Mouse (Mus musculus): ENCODE measurements at regions not wholly inside any gene's neighbourhood (a gene's known extent, or its start where the extent isn't known, plus 50 kb on each side); places are given as distances from the start of the nearest gene placed in this dataset.

DNA sequence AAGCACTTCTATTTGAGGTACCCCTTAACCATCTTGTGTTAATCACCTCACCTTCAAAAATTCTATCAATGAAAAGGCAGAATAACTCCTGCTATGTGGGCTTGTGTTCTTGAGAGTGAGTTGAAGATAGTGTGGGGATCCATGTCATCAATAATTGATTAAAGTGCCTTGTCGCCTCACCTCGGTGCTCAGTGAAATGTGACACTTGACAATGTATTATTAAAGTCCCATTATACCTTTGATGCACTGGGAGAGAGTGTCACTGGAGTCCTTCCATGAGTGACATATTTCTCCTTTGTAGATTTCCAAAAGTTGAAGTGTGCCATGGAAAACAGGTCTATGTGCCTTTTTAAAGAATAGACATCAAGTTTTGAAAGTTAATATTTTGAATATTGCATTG is 522.2 kb upstream of the Zwint start:
- 64% methylated on average over 2 of the region's 2 CpGs for WGBS
- DNase-seq (ENCODE audit: low spot score) = no peak
- ATAC-seq (ENCODE audit: low FRiP score) = no peak

More for the DNA sequence above, 522.2 kb upstream of the Zwint start:
- Histone ChIP-seq H3K27me3 (ENCODE audit: insufficient read depth, low read length) (no peaks in the 10 kb centered on the region), H3K36me3 (ENCODE audit: insufficient read depth, low read length) (no peaks in the 10 kb centered on the region), H3K27ac (ENCODE audit: low read depth, low read length) (no peak overlapping the region), H3K4me1 (ENCODE audit: insufficient read depth, low read length) (no peaks in the 10 kb centered on the region), H3K9me3 (ENCODE audit: low read length) (no peaks in the 10 kb centered on the region), H3K4me3 (ENCODE audit: low read depth, low read length) (no peak overlapping the region), H3K9ac (replicated peaks; ENCODE audit: low read length, poor library complexity, severe bottlenecking) (no peak overlapping the region), H3K4me2 (ENCODE audit: low read depth, low read length, poor library complexity, severe bottlenecking) (no peak overlapping the region)
- no peak for TF ChIP-seq CTCF (IDR thresholded peaks at IDR 0.05)
